Mouse (Mus musculus): ENCODE measurements around the gene Snrpa.

GRCm38 (mm10) chr7:27197634-27198033 is 1.6 kb upstream of the Snrpa start:
- TF ChIP-seq POLR2A (IDR thresholded peaks at IDR 0.05; ENCODE audit: insufficient read depth, low read length) (no peak), CTCF (IDR thresholded peaks at IDR 0.05; ENCODE audit: low read depth, low read length) (no peak)
